Mouse (Mus musculus) c-Kit-positive CD71-negative TER-119-negative erythroid progenitor cells, embryonic 14.5 days (primary cell): ENCODE data around the gene Fcgr4.
A peak's percentile ranks its signal among the peaks of the same experiment; 100 is the strongest.
"Not testable (repeated sequence)": the region's sequence is repeated elsewhere in the genome, so short reads cannot be mapped to it uniquely, and the experiment has no call there.

ENCODE experiments used
- DNase-seq: peaks from one replicate; pipeline ENCODE4 v3.0.0-alpha.2; 2013; ENCODE audit warnings: low read depth

Fcgr4 gene

GRCm38 (mm10) chr1:171018737-171019136 is at the start of gene Fcgr4:
Gene Fcgr4 (plus strand): TSS chr1:171018920.
- no peak for DNase-seq

GRCm38 (mm10) chr1:170972494-170972893 is 46.2 kb upstream of the Fcgr4 start:
- DNase-seq: no peak

- DNase-seq: no peak
These were observed 45.8 kb upstream of the Fcgr4 start for GRCm38 (mm10) chr1:170972936-170973335.

- DNase-seq: no peak
These were observed 44.5 kb upstream of the Fcgr4 start for GRCm38 (mm10) chr1:170974171-170974570.

- no peak for DNase-seq
These were observed 44.0 kb upstream of the Fcgr4 start for GRCm38 (mm10) chr1:170974736-170975135.

- not testable (repeated sequence) for DNase-seq
These were observed 43.4 kb upstream of the Fcgr4 start for GRCm38 (mm10) chr1:170975350-170975749.

- DNase-seq: no peak
These were observed 43.0 kb upstream of the Fcgr4 start for GRCm38 (mm10) chr1:170975751-170976161.

GRCm38 (mm10) chr1:170976447-170976846 is 42.3 kb upstream of the Fcgr4 start, which contains the start of gene Fcgr2b:
Gene Fcgr2b (minus strand): TSS chr1:170976547.
- DNase-seq: no peak

GRCm38 (mm10) chr1:170978601-170979000 is 40.1 kb upstream of the Fcgr4 start:
- DNase-seq: no peak

- not testable (repeated sequence) for DNase-seq
These were observed 37.0 kb upstream of the Fcgr4 start for GRCm38 (mm10) chr1:170981679-170982078.

GRCm38 (mm10) chr1:170982301-170982700 is 36.4 kb upstream of the Fcgr4 start:
- DNase-seq: no peak

GRCm38 (mm10) chr1:170983066-170983465 is 35.7 kb upstream of the Fcgr4 start:
- no peak for DNase-seq

GRCm38 (mm10) chr1:170985092-170985491 is 33.6 kb upstream of the Fcgr4 start:
- no peak for DNase-seq

- no peak for DNase-seq
These were observed 32.9 kb upstream of the Fcgr4 start for GRCm38 (mm10) chr1:170985861-170986260.

- DNase-seq: no peak
These were observed 29.1 kb upstream of the Fcgr4 start for GRCm38 (mm10) chr1:170989656-170990055.

- DNase-seq: no peak
These were observed 26.2 kb upstream of the Fcgr4 start for GRCm38 (mm10) chr1:170992550-170992949.

GRCm38 (mm10) chr1:170996034-170996433 is 22.7 kb upstream of the Fcgr4 start:
- DNase-seq: no peak

- peak; percentile 65 for DNase-seq
These were observed 22.0 kb upstream of the Fcgr4 start for GRCm38 (mm10) chr1:170996753-170997152.

- peak; percentile 53 for DNase-seq
These were observed 20.7 kb upstream of the Fcgr4 start for GRCm38 (mm10) chr1:170997756-170998655.

- no peak for DNase-seq
These were observed 18.9 kb upstream of the Fcgr4 start for GRCm38 (mm10) chr1:170999811-171000210.

- DNase-seq: no peak
These were observed 13.6 kb upstream of the Fcgr4 start for GRCm38 (mm10) chr1:171005081-171005480.

GRCm38 (mm10) chr1:171005586-171005985 is 13.1 kb upstream of the Fcgr4 start:
- no peak for DNase-seq

- DNase-seq: no peak
These were observed 12.4 kb upstream of the Fcgr4 start for GRCm38 (mm10) chr1:171006335-171006734.

- DNase-seq: no peak
These were observed 11.8 kb upstream of the Fcgr4 start for GRCm38 (mm10) chr1:171006905-171007304.
